Mouse (Mus musculus) inflammation-experienced regulatory T-cells, adult 6 months (primary cell): ENCODE data around the gene Nans. TPM values are rescaled to one million over a fixed set of nuclear protein-coding genes. Genes with fewer than 3 reads are reported as not detected.

Experiments used
- ATAC-seq: one replicate; pipeline ENCODE4 v1.8.0; 2017
- polyA plus RNA-seq, 3 experiments: library from polyadenylated mRNA; unstranded; fragments of 100-300 nt; shearing (Covaris generic); gene quantifications; one replicate each; pipeline ENCODE4 v1.2.1; 2017

Nans gene
- 10 to 100 TPM; 63.1 to 97.7 (median 70.1) TPM for polyA plus RNA-seq

DNA sequence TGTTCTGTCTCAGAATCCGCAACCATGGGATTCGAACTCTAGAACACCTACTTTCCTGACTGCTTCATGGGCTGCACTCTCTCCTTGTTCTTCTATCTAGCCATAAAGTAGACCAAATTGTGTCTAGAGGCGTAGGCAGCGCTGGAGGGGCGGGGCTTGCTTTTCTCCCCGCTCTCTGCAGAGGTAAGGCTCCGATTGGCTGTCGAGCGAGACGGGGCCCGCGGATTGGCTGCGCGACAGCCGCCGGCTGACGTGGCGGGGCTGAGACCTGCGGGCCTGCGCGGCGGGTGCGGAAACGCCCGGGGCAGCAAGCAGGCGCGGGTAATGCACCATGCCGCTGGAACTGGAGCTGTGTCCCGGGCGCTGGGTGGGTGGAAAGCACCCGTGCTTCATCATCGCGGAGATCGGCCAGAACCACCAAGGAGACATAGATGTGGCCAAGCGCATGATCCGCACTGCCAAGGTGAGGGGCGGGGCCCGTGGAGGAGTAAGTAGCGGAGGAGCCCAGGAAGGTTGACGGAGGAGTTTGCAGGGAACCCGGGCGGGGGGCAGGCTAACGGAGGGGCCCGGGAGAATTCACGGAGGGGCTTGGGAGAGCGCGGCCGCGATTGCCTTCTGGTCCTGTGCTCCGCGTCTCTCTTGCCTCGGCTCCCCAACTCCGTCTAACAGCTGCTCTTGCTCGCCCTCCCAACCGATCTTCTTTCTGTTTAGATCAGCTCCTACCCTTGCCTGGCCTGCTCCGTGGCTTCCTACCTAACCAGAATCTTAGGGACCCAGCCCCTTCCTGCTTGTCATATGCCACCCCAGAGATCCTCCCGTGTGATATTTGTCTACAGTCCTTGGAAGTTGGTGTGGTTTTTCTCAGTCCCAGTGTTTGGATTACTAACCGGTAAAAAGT is at the start of gene Nans:
TSS of gene Nans (plus strand) at position 221 of the 898 bp plus-strand sequence.
- ATAC-seq, result peak; percentile 87

DNA sequence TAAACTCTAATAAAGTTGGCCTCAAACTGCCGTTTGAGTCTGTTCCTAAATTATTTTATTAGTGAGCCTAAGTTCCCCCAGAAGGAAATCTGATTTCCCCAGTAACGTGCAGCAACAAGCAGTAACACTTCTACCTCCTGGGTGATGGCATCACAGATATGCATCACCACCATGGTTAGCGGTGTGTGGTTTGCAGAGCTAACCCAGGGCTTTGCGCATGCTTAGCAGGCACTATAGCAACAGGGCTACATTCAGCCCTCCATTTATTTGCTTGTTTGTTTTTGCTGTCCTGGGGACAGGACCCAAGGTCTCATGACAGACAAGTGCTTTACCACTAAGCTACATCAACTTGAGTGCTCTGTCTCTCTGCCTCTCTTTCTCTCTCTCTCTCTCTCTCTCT is 46.5 kb upstream of the Nans start:
- ATAC-seq, result peak; percentile 58

DNA sequence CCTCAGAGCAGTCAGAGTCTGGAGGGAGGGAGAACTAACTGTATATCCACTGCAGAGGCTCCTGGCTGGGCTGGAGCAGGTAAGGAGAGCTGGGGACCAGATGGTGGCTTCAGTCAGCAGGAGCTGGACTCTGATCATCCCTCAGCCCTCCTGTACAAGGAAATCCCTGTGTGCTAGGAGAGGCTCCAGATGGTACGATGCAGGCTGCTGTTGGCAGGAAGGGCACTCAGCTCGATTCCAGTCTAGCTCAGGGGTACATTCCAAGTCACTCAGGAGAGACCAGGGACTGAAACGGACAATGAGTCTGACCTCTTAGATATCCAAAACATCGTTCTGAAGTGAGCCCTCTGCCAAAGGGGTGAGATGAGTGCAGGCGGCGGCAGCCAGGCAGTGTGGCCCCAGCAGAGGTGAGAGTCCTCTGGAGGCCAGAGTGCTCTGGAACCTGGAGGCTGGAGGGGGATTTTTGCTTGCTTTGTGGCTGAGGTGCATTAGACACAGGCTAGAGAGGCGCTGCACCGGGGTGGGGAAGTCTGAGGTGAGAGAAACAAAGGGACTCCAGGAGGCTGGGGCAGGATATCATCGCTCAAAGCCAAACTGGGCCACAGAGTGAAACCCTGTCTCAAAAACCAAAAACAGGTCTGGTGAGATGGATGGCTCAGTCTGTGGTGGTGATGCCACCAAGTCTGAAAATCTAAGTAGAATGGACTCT is 43.7 kb upstream of the Nans start:
- ATAC-seq, result no peak

GRCm38 (mm10) chr4:46447461-46447860 is 41.6 kb upstream of the Nans start:
- ATAC-seq, result no peak

DNA sequence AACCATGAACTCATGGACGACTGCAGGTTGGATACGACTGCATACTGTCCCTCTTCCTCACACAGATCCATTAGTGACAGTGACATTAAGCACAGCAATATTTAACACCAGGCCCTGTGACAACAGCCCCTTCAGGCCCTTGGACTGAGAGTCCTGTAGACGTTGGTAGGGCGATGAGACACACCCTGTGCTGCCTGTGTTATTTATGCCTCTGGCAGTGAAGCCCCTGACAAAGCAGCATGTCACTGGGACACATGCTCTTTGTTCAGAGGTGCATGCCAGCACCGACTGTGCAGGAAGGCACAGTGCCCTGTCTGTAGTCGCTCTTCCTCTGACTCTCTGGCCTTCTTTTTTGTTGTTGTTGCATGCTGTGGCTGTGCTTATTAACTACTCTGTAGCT is 40.2 kb upstream of the Nans start:
- no peak for ATAC-seq

DNA sequence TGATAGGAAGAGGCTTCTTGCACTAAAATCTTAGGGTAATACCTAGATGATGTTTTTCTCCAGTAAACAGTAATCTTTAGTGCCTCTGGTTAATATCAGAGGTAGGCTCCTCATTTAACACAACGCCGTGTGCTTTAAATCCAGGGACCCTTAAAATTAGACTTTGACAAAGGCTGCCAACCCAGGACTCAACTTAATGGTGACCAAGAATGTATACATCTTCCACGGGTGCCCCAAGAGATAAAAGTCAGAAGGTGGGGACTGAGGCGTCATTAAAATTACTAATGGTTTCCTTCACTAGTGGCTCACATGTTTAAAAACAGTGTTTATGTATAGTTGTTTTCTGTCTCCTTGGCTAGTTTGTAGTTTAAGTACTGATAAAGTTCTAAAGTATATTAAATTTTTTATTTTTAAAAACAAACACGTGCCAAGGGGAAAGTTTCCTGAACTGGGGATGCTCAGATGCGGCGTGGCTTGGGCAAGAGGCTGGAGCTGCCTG is 39.0 kb upstream of the Nans start:
- ATAC-seq, result no peak

- ATAC-seq, result peak; percentile 81
Observed at GRCm38 (mm10) chr4:46450519-46451131, 38.4 kb upstream of the Nans start, which contains the start of gene Anp32b. Anp32b (plus strand) TSS chr4:46450902.

- peak; percentile 23 for ATAC-seq
Observed at GRCm38 (mm10) chr4:46451240-46451757, 37.7 kb upstream of the Nans start.

GRCm38 (mm10) chr4:46451758-46452480 is 37.1 kb upstream of the Nans start:
- ATAC-seq, result peak; percentile 20

DNA sequence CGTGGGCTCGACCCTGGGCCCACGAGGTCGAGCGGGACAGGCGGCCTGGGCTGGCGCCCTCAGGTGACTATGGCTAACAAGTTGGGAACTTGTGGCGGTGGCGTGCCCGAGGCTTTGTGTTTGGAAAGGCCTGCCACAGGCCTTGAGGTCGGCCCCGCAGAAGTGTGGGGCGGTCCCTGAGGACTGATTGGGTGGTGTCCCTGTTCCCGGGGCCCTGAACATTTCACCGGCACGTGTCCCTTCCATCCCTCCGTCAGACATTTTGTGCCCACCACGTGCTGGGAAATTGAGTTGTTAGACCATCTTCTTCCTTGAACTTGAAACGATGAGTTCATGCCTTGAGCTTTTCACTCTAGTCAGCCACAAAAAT is 36.6 kb upstream of the Nans start:
- peak; percentile 14 for ATAC-seq

DNA sequence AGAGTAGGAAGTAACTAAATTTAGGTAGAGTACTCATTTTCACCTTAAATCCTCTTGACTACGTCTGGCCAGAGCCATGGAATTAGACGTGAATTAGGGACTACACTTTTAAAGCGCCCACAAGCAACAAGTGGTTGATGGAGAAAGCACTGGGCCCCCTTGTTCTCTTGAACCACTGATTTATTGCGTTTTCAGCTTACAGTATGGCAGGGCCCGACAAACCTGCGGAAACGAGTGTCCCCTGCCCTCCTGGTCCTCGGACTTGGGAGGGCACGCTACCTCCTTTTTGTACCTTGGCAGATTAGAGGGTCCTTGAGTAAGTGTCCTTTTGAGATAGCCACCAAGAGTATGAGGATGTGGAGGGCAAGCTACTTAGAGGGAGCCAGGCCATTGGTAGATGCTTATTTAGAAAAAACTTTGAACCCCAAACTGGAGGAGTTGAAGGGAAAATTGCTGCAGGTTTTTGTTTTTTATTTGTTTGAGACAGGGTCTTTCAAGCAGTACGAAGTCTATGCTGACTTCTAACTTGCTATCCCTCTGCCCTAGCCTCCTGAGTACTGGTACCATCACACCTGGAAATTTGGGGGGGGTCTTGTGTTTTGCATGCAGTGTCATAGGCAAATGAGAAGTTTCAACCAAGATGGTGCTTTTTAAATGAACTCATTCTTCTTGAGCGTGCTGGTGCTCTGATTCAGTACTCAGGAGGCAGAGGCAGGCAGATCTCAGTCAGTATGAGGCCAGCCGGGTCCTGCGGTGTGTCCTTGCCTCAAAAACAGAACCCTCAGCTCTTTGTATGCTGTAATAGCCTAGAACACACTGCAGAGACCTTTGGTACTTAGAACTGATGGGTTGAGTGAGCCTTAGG is 36.0 kb upstream of the Nans start:
- ATAC-seq, result no peak

GRCm38 (mm10) chr4:46454097-46454864 is 34.8 kb upstream of the Nans start:
- ATAC-seq, result no peak

DNA sequence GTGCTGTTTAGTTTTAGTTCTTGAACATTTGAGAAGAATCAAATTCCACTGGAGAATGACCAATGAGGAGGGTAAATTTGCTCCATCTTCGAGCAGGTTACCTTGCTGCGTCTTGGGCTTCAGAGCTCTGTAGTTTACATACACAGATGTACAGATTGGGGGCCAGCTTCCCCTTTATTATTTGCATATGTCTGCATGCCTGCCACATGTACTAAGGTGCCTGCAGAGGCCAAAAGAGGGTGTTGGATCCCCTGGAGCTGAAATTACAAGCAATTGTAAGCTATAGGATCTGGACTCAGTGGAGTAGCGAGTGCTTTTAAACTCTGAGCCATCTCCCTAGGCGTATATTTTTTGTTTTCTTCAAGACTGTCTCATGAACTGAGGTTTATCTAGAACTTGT is 32.3 kb upstream of the Nans start:
- ATAC-seq, result no peak

DNA sequence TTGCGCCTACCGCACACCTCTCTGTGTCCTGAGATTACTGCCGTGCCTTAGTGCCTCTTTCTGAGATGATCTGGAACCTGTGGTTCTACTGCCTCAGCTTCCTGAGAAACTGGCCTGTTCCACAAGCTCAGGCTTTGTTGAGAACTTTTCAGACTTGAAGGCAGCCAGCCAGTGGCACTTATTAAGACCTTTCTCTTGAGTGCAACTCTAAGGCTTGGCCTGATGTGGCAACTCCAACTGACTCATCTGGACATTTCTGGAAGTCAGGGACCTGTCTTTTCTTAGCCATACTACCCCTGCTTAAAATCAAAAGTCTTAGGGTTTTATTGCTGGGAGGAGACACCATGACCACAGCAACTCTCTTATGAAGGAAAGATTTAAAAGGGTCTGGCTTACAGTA is 31.9 kb upstream of the Nans start:
- no peak for ATAC-seq

DNA sequence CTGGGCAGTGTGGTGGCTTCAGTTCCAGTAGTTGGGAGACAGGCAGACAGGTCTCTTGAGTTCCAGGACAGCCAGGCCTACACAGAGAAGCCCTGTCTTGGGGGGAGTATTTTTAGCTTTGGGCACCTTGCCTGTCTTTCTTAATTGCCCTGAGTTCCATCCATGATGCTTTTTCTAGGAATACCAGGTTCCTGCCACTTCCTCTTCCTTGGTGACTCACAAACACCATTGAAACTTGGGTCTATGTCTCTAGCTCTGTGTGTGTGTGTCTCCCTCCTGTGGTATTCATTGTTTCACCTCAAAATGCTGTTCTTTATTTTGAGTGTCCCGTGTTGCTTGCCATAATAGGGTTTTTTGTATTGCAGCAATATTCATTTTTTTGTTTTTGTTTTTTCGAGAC is 30.6 kb upstream of the Nans start:
- no peak for ATAC-seq

GRCm38 (mm10) chr4:46463130-46463830 is 25.8 kb upstream of the Nans start:
- ATAC-seq, result no peak

- ATAC-seq, result no peak
Observed at GRCm38 (mm10) chr4:46465740-46466139, 23.3 kb upstream of the Nans start.

GRCm38 (mm10) chr4:46475101-46475500 is 13.9 kb upstream of the Nans start:
- ATAC-seq, result no peak

DNA sequence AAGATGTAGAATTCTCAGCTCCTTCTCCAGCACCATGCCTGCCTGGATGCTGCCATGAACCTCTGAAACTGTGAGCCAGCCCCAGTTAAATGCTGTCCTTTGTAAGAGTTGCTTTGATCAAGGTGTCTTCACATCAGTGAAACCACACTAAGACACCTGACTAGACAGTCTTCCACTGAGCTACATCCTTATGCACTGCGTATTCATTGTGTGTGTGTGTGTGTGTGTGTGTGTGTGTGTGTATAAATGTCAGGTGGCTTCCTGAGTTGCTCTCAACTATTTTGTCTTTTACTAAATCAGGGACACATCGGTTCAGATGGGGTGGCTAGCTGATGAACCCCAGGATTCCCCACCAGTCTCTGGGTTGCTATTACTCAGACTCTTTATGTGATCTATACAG is 10.0 kb upstream of the Nans start:
- peak; percentile 90 for ATAC-seq
